Mouse (Mus musculus) neural tube, embryonic 12.5 days (tissue): ENCODE results near the gene Rfk. TPM values are rescaled to one million over a fixed set of nuclear protein-coding genes. Genes with fewer than 3 reads are reported as not detected.

ENCODE experiments used
- ATAC-seq: fragments of 200-750 bp; cut with Nextera tagmentation; 2 replicates; pipeline ENCODE4 v1.8.0; 2017; ENCODE audit warnings: low read depth, mild to moderate bottlenecking, moderate TSS enrichment, moderate library complexity; ENCODE audit not compliant: low FRiP score
- H3K27ac ChIP-seq: fragments of 300-500 bp; sonication (generic); 2 replicates; pipeline ENCODE4 v1.5.1; 2016
- H3K27me3 ChIP-seq: fragments of 300-500 bp; sonication (generic); replicated peaks from 2 replicates; pipeline ENCODE4 v1.6.1; 2016; ENCODE audit warnings: mild to moderate bottlenecking
- H3K36me3 ChIP-seq: fragments of 300-500 bp; sonication (generic); 2 replicates; pipeline ENCODE4 v1.6.1; 2016; ENCODE audit warnings: mild to moderate bottlenecking
- H3K4me1 ChIP-seq: fragments of 300-500 bp; sonication (generic); 2 replicates; pipeline ENCODE4 v1.6.1; 2016
- H3K4me2 ChIP-seq: fragments of 300-500 bp; sonication (generic); replicated peaks from 2 replicates; pipeline ENCODE4 v1.6.1; 2016; ENCODE audit warnings: mild to moderate bottlenecking
- H3K4me3 ChIP-seq: fragments of 300-500 bp; sonication (generic); 2 replicates; pipeline ENCODE4 v1.5.1; 2016
- H3K9ac ChIP-seq: fragments of 300-500 bp; sonication (generic); 2 replicates; pipeline ENCODE4 v1.6.1; 2016; ENCODE audit warnings: mild to moderate bottlenecking
- H3K9me3 ChIP-seq: fragments of 300-500 bp; sonication (generic); 2 replicates; pipeline ENCODE4 v1.6.1; 2016; ENCODE audit warnings: mild to moderate bottlenecking
- WGBS: fragments of 180-500 bp; shearing (Covaris S2); methylation state at CpG from one replicate; pipeline ENCODE4 v1.1.7; 2016; 5-methylcytosine and 5-hydroxymethylcytosine counted together
- polyA plus RNA-seq: library from polyadenylated mRNA; unstranded; fragments of >200 nt; fragmentation: Nextera tagmentation; extraction: Ambion mirVana; gene quantifications from 2 replicates; pipeline ENCODE4 v1.2.1, GENCODE M21; 2016

Gene Rfk
- polyA plus RNA-seq, 1 experiment from 2014 or later, result 94.8 TPM

- Histone ChIP-seq H3K4me1 (peaks cover 7% of the 10 kb centered on the region; the same call in 1 of the 2 replicates), H3K9me3 (no peaks in the 10 kb centered on the region), H3K4me2 (no peak overlapping the region), H3K36me3 (no peaks in the 10 kb centered on the region), H3K9ac (no peak overlapping the region), H3K4me3 (no peak overlapping the region), H3K27ac (no peak overlapping the region), H3K27me3 (peaks cover 16% of the 10 kb centered on the region; the same call in 1 of the 2 replicates)
- ATAC-seq, result no peak
- 83% methylated on average over 14 of the region's 14 CpGs for WGBS
Measured at GRCm38 (mm10) chr19:17359315-17359890, 34.4 kb upstream of the Rfk start.

- 79% methylated on average over 2 of the region's 2 CpGs for WGBS
- H3K9ac ChIP-seq, result no peak overlapping the region
- no peaks in the 10 kb centered on the region for H3K9me3 ChIP-seq
- no peak overlapping the region for H3K4me3 ChIP-seq
- no peak for ATAC-seq
- H3K4me2 ChIP-seq, result no peak overlapping the region
- peaks cover 5% of the 10 kb centered on the region; the same call in 1 of the 2 replicates for H3K4me1 ChIP-seq
- no peaks in the 10 kb centered on the region for H3K36me3 ChIP-seq
- 0 out of 2 replicates have a peak, but pooled peaks cover 4% of the 10 kb centered on the region for H3K27me3 ChIP-seq
- H3K27ac ChIP-seq, result no peak overlapping the region
Measured at GRCm38 (mm10) chr19:17361181-17361580, 32.7 kb upstream of the Rfk start.

GRCm38 (mm10) chr19:17364741-17365140, 29.1 kb upstream of the Rfk start:
- no peaks in the 10 kb centered on the region for H3K9me3 ChIP-seq
- no peak overlapping the region for H3K27ac ChIP-seq
- H3K9ac ChIP-seq, result no peak overlapping the region
- H3K4me1 ChIP-seq, result no peaks in the 10 kb centered on the region
- no peaks in the 10 kb centered on the region for H3K27me3 ChIP-seq
- no peaks in the 10 kb centered on the region for H3K36me3 ChIP-seq
- no peak overlapping the region for H3K4me2 ChIP-seq
- no peak overlapping the region for H3K4me3 ChIP-seq
- ATAC-seq, result no peak
- WGBS, result 45% methylated on average over 3 of the region's 3 CpGs

- 92% methylated on average over 8 of the region's 8 CpGs for WGBS
- Histone ChIP-seq H3K36me3 (no peaks in the 10 kb centered on the region), H3K9me3 (no peaks in the 10 kb centered on the region), H3K27ac (no peak overlapping the region), H3K9ac (no peak overlapping the region), H3K4me3 (no peak overlapping the region), H3K4me1 (no peaks in the 10 kb centered on the region), H3K4me2 (no peak overlapping the region), H3K27me3 (no peaks in the 10 kb centered on the region)
- ATAC-seq, result no peak
Measured at GRCm38 (mm10) chr19:17366364-17367090, 27.3 kb upstream of the Rfk start.

- 92% methylated on average over 9 of the region's 9 CpGs for WGBS
- no peak overlapping the region for H3K27ac ChIP-seq
- H3K36me3 ChIP-seq, result no peaks in the 10 kb centered on the region
- H3K4me3 ChIP-seq, result no peak overlapping the region
- no peak overlapping the region for H3K9ac ChIP-seq
- ATAC-seq, result no peak
- H3K4me1 ChIP-seq, result no peaks in the 10 kb centered on the region
- H3K27me3 ChIP-seq, result no peaks in the 10 kb centered on the region
- no peak overlapping the region for H3K4me2 ChIP-seq
- H3K9me3 ChIP-seq, result no peaks in the 10 kb centered on the region
Measured at GRCm38 (mm10) chr19:17368557-17368956, 25.3 kb upstream of the Rfk start.

- Histone ChIP-seq H3K9ac (no peak overlapping the region), H3K27me3 (no peaks in the 10 kb centered on the region), H3K4me2 (no peak overlapping the region), H3K36me3 (no peaks in the 10 kb centered on the region), H3K9me3 (no peaks in the 10 kb centered on the region), H3K4me3 (no peak overlapping the region), H3K27ac (no peak overlapping the region), H3K4me1 (no peaks in the 10 kb centered on the region)
- ATAC-seq, result no peak
- 72% methylated on average over 7 of the region's 7 CpGs for WGBS
Measured at GRCm38 (mm10) chr19:17369581-17369980, 24.3 kb upstream of the Rfk start.

- 87% methylated on average over 3 of the region's 3 CpGs for WGBS
- no peaks in the 10 kb centered on the region for H3K4me1 ChIP-seq
Measured at GRCm38 (mm10) chr19:17372701-17373100, 21.1 kb upstream of the Rfk start, which contains the start of gene Gcnt1. Gene Gcnt1, minus strand, starts transcription at chr19:17372844.

GRCm38 (mm10) chr19:17378845-17379244, 15.0 kb upstream of the Rfk start:
- H3K4me3 ChIP-seq, result no peak overlapping the region
- H3K27me3 ChIP-seq, result no peaks in the 10 kb centered on the region
- H3K36me3 ChIP-seq, result no peaks in the 10 kb centered on the region
- H3K9ac ChIP-seq, result no peak overlapping the region
- ATAC-seq, result no peak
- no peak overlapping the region for H3K27ac ChIP-seq
- H3K4me2 ChIP-seq, result no peak overlapping the region
- H3K4me1 ChIP-seq, result no peaks in the 10 kb centered on the region
- no peaks in the 10 kb centered on the region for H3K9me3 ChIP-seq

More at GRCm38 (mm10) chr19:17372701-17373100, 21.1 kb upstream of the Rfk start, which contains the start of gene Gcnt1:
- H3K27ac ChIP-seq, result no peak within 1 kb of the TSS
- H3K36me3 ChIP-seq, result no peaks in the 10 kb centered on the region
- no peak for ATAC-seq
- H3K27me3 ChIP-seq, result no peaks in the 10 kb centered on the region
- no peak within 1 kb of the TSS for H3K9ac ChIP-seq
- no peaks in the 10 kb centered on the region for H3K9me3 ChIP-seq
- H3K4me3 ChIP-seq, result no peak within 1 kb of the TSS
- H3K4me2 ChIP-seq, result no peak within 1 kb of the TSS

- Histone ChIP-seq H3K4me3 (no peak overlapping the region), H3K27me3 (no peaks in the 10 kb centered on the region), H3K4me2 (no peak overlapping the region), H3K9ac (no peak overlapping the region), H3K4me1 (no peaks in the 10 kb centered on the region), H3K36me3 (no peaks in the 10 kb centered on the region), H3K9me3 (no peaks in the 10 kb centered on the region), H3K27ac (no peak overlapping the region)
- no peak for ATAC-seq
- WGBS, result 82% methylated on average over 7 of the region's 7 CpGs
Measured at GRCm38 (mm10) chr19:17380549-17380948, 13.3 kb upstream of the Rfk start.

- Histone ChIP-seq H3K27me3 (no peaks in the 10 kb centered on the region), H3K4me1 (no peaks in the 10 kb centered on the region), H3K27ac (no peak overlapping the region), H3K4me3 (no peak overlapping the region), H3K4me2 (no peak overlapping the region), H3K36me3 (no peaks in the 10 kb centered on the region), H3K9ac (no peak overlapping the region), H3K9me3 (no peaks in the 10 kb centered on the region)
- no peak for ATAC-seq
- 82% methylated on average over 6 of the region's 6 CpGs for WGBS
Measured at GRCm38 (mm10) chr19:17382807-17383397, 10.9 kb upstream of the Rfk start.

GRCm38 (mm10) chr19:17385022-17385421, 8.8 kb upstream of the Rfk start:
- no peaks in the 10 kb centered on the region for H3K36me3 ChIP-seq
- ATAC-seq, result no peak
- no peak overlapping the region for H3K9ac ChIP-seq
- H3K27me3 ChIP-seq, result no peaks in the 10 kb centered on the region
- H3K4me2 ChIP-seq, result no peak overlapping the region
- H3K4me3 ChIP-seq, result no peak overlapping the region
- no peaks in the 10 kb centered on the region for H3K9me3 ChIP-seq
- WGBS, result 96% methylated on average over 4 of the region's 4 CpGs
- no peak overlapping the region for H3K27ac ChIP-seq
- no peaks in the 10 kb centered on the region for H3K4me1 ChIP-seq

- H3K36me3 ChIP-seq, result no peaks in the 10 kb centered on the region
- H3K27me3 ChIP-seq, result no peaks in the 10 kb centered on the region
- no peaks in the 10 kb centered on the region for H3K9me3 ChIP-seq
- no peak overlapping the region for H3K9ac ChIP-seq
- H3K4me1 ChIP-seq, result no peaks in the 10 kb centered on the region
- 71% methylated on average over 1 of the region's 1 CpGs for WGBS
- no peak for ATAC-seq
- no peak overlapping the region for H3K27ac ChIP-seq
- H3K4me2 ChIP-seq, result no peak overlapping the region
- H3K4me3 ChIP-seq, result no peak overlapping the region
Measured at GRCm38 (mm10) chr19:17385426-17385825, 8.4 kb upstream of the Rfk start.
